Comparison of ENCODE assay signal across 14 mouse cellular contexts in the genomic region with DNA sequence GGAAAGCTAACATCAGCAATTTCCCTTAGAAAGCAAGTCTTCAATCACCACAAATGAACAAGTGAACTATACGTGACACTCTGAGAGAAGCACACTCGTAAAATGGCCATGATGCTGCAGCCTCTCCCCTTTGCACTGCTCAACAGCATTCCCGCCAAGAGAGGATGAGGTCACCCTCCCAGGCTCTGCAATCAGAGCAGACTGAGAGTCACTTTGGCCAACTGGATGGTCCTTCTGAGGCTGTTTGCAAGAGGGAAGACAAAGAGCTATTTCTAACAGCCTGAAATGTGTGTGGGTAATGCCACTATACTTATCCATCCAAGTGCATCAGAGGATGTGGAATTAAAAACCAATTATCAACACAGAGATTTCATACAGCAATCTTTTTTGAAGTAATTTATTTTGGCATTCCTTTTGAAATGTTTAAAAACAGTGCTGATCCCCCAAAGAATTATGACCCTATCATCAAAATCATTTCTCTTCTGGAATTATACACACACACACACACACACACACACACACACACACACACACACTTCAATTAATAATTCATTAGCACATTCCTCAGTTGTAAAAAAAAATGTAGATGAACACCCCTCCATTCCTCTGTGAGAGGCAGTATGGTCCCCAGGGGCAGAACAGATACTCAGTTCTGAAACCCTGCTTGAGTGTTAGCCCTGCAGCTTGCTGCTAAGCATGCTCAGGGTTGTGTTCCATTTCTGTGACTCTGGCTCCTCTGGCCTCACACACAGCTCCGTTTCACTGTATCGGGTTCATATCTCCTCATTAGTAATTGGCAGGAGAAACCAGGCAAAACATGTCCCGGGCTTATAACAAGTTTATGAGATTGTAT.
DNase-seq lines count a peak whose midpoint lies in the region; ATAC-seq lines count a peak whose summit lies in the region.
"Had no signal": no experiment of that assay in that cellular context is flagged by ENCODE, and none has a peak within 500 bp of the region (broad histone marks: within the 10 kb centered on the region; RNA-seq: fewer than 3 reads in every experiment).

No protein-coding gene starts in this region.

- no peak overlapping the region for H3K9ac ChIP-seq in lung, embryonic 16.5 days (ENCODE audit: low read length)
- no peak overlapping the region for H3K9ac ChIP-seq in forebrain, embryonic 13.5 days
- H3K9ac ChIP-seq: embryonic facial prominence, embryonic 13.5 days; hindbrain, embryonic 12.5 days had no signal

- 33% methylated on average over 6 of the region's 6 CpGs for WGBS in lung, embryonic 16.5 days
- WGBS in forebrain, embryonic 13.5 days: 40% methylated on average over 6 of the region's 6 CpGs

- H3K9me3 ChIP-seq in lung, embryonic 16.5 days (ENCODE audit: control insufficient read depth, low read length): no peaks in the 10 kb centered on the region
- H3K9me3 ChIP-seq in forebrain, embryonic 13.5 days (replicated peaks): no peaks in the 10 kb centered on the region
- H3K9me3 ChIP-seq: embryonic facial prominence, embryonic 13.5 days; hindbrain, embryonic 12.5 days had no signal

- H3K4me3 ChIP-seq in lung, embryonic 16.5 days (ENCODE audit: low read length): no peak overlapping the region
- no peak overlapping the region for H3K4me3 ChIP-seq in forebrain, embryonic 13.5 days
- H3K4me3 ChIP-seq: embryonic facial prominence, embryonic 13.5 days; hindbrain, embryonic 12.5 days had no signal

- no peaks in the 10 kb centered on the region for H3K36me3 ChIP-seq in lung, embryonic 16.5 days (ENCODE audit: control insufficient read depth, insufficient read depth, low read length)
- H3K36me3 ChIP-seq in forebrain, embryonic 13.5 days (ENCODE audit: poor library complexity, severe bottlenecking): no peaks in the 10 kb centered on the region
- H3K36me3 ChIP-seq: embryonic facial prominence, embryonic 13.5 days; hindbrain, embryonic 12.5 days had no signal

- intact Hi-C loops in heart, postnatal 36 days (cut with DNase I): no loop called here

- DNase-seq in heart, adult 18-20 months: peak; percentile 2 to 7
- no peak for DNase-seq in heart, postnatal 36 days
- no peak for DNase-seq in lung, postnatal 14 days
- peak; percentile 95 for DNase-seq in retina, postnatal 1 day
- no peak for DNase-seq in cerebellum, adult 8-10 months
- DNase-seq in T-cell, adult 2 months (ENCODE audit: low spot score): no peak
- DNase-seq: adrenal gland, adult 8-10 months; kidney, postnatal 4 days; thymus, adult 18-20 months had no signal

- no peak overlapping the region for H3K4me2 ChIP-seq in lung, embryonic 16.5 days (ENCODE audit: low read depth, low read length)
- no peak overlapping the region for H3K4me2 ChIP-seq in forebrain, embryonic 13.5 days
- H3K4me2 ChIP-seq: embryonic facial prominence, embryonic 13.5 days; hindbrain, embryonic 12.5 days had no signal

- H3K27me3 ChIP-seq in lung, embryonic 16.5 days (ENCODE audit: control insufficient read depth, insufficient read depth, low read depth, low read length): no peaks in the 10 kb centered on the region
- H3K27me3 ChIP-seq in forebrain, embryonic 13.5 days: no peaks in the 10 kb centered on the region
- H3K27me3 ChIP-seq: embryonic facial prominence, embryonic 13.5 days; hindbrain, embryonic 12.5 days had no signal

- ATAC-seq in lung, embryonic 16.5 days (ENCODE audit: low read depth): peak; percentile 45; the same call in 1 of the 2 replicates
- peak; percentile 90 for ATAC-seq in forebrain, embryonic 13.5 days
- ATAC-seq: midbrain, embryonic 16.5 days had no signal

- H3K4me1 ChIP-seq in lung, embryonic 16.5 days (replicated peaks; ENCODE audit: control insufficient read depth, insufficient read depth, low read length): no peaks in the 10 kb centered on the region
- H3K4me1 ChIP-seq in forebrain, embryonic 13.5 days: 0 out of 2 replicates have a peak, but pooled peaks cover 4% of the 10 kb centered on the region
- H3K4me1 ChIP-seq: embryonic facial prominence, embryonic 13.5 days had no signal

- H3K27ac ChIP-seq in lung, embryonic 16.5 days (ENCODE audit: low read length): no peak overlapping the region
- no peak overlapping the region for H3K27ac ChIP-seq in forebrain, embryonic 13.5 days
- H3K27ac ChIP-seq: embryonic facial prominence, embryonic 13.5 days; hindbrain, embryonic 12.5 days had no signal

Comparison
In these comparisons a context has a peak if more than half of its experiments do, and no peak if none do; other contexts are left out.
1. DNase-seq: peak in heart, adult 18-20 months (2 of 2) and retina, postnatal 1 day (single experiment); none in heart, postnatal 36 days (0 of 2), lung, postnatal 14 days (single experiment), cerebellum, adult 8-10 months (single experiment) and T-cell, adult 2 months (single experiment).